Mouse (Mus musculus) spleen, postnatal 36 days (tissue): ENCODE results near the gene Sirt2.

Source experiments
- DNase-seq, 2 experiments: peaks; one replicate each; pipeline ENCODE4 v3.0.0; 2022; ENCODE audit warnings: low spot score in 2 of 2, mixed read lengths in 1 of 2

The Sirt2 gene

DNA sequence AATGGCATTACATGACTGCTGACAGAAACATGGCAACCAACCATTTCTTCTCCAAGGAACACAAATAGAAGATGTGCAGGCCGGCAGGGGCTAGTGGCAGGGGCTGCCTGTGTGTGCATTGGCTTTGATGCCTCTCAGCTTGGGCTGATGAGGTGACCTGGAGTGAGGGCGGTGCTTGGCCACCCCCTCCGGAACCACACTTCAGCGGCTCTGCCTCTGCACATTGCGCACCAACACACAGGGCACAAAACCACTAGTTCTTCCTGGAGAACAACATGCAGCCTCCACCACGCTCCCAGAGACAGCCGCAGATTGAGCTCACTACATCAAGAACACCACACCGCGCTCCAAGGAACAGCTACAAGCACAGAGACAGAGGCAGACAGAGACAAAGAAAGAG is 49.7 kb downstream of the Sirt2 start:
- peak; percentile 69 to 75 for DNase-seq

DNA sequence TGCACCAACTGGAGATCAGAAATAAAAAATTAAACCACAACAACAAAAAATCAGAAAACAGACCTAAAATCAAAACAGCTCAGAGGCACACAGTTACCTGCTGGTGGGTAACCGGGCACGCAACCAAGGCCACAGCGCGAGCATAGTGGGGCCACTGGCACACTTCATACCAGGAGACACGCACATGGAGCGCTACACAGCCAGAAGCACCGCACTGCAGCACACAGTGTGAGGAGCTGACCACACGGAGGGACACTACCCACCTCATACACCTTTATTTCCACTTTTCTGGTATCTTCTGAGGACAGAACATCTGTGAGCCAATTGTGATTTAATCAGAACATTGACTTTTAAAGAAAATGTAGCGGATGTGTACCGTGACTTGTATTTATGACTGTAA is 50.4 kb downstream of the Sirt2 start:
- no peak for DNase-seq

GRCm38 (mm10) chr7:28817524-28817923 is 51.0 kb downstream of the Sirt2 start:
- no peak for DNase-seq

DNA sequence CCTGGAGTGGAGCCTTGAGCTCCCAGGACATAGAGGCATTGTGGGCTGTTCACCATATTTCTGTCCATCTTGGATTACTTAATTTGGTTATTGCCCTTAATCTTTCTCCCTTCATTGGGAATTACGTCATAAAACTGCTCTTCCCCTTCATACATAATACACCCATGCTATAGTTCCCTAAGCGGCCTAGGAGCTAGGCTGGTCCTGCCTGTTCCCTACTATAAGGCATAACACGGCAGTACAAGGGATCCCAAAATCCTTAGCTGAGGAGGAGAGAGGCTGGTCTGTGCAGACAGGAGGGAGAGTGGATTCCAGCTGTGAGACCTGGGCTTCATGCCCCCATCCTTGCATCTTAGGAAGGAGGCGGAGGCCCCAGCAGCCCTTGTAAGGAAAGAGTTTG is 51.4 kb downstream of the Sirt2 start:
- DNase-seq: no peak

DNA sequence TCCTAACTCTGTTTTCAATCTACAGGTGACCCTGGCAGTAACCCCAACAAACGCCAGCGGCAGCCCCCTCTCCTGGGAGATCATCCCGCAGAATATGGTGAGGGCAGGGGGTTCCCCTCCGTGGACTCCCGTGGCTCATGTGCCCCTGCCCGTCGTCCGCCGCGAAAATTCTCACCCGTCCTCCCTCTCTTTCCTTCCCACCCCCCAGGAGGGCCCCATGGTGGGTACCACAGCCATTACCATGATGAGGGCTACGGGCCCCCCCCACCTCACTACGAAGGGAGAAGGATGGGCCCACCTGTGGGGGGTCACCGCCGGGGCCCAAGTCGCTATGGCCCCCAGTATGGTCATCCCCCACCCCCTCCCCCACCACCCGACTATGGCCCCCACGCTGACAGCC is 51.9 kb downstream of the Sirt2 start:
- no peak for DNase-seq

GRCm38 (mm10) chr7:28818861-28819452 is 52.4 kb downstream of the Sirt2 start:
- DNase-seq: no peak

- DNase-seq: no peak
Observed at GRCm38 (mm10) chr7:28819571-28819970, 53.0 kb downstream of the Sirt2 start.

- DNase-seq: no peak
Observed at GRCm38 (mm10) chr7:28820358-28821260, 54.1 kb downstream of the Sirt2 start.

GRCm38 (mm10) chr7:28821261-28821831 is 54.8 kb downstream of the Sirt2 start:
- DNase-seq: peak in 1 of 2 experiments; percentile 53

DNA sequence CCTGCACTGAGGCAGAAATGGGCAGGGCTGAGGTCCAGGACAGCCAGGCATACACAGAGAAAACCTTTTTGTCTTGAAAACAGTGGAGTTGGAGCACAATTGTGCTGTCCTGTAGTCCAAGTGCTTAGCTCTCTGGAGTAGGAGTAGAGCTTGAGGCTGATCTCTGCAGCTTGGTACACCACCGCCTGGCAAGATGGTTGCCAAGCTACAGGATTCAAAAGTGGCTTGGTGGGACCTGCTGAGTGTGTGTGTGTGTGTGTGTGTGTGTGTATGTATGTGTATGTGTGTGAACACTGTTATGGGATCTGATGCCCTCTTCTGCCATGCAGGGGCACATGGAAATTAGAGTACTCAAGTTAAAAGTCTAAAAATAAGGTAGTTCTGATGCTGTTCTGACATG is 56.0 kb downstream of the Sirt2 start:
- no peak for DNase-seq

DNA sequence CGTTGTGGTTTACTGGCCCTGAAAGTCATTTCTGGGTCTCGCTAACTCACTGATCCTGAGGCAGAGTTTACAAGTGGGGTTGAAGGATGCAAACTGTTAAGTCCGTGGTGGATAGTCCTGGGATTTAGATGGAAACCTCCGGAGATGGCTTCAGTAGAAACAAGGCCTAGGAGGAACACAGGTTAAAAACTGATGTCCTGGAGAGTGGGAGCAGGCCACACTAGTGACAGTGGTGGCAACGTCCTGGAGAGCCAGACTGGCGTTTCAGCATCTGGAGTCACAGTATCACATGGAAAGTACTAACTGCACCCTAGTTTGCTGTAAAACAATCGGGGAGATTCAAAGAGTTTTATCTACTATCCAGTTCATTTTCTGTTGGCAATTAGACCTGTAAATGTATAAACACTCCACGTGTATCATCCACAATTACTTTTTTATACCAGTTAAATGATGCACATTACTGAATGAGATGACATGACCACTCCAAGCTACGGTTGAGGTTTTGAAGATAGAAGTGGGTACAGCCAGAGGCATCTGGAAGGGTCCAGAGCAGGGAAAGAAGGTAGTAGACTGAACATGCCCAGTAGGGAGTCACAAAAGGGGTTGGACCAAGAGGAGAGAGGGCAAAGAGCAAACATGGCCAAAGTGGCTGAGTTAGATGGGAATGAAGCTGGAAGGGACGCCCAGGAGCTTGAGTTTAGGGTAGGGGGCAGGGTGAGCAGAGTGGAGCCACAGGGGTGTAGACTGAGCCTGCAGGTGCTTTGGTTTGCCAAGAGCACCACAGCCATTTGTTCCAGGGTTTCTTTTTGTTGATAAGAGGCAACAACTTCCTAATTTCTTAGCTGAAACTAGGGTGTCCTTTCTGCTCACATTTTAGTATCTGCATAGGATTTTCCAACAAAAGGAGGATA is 56.7 kb downstream of the Sirt2 start:
- DNase-seq: no peak

DNA sequence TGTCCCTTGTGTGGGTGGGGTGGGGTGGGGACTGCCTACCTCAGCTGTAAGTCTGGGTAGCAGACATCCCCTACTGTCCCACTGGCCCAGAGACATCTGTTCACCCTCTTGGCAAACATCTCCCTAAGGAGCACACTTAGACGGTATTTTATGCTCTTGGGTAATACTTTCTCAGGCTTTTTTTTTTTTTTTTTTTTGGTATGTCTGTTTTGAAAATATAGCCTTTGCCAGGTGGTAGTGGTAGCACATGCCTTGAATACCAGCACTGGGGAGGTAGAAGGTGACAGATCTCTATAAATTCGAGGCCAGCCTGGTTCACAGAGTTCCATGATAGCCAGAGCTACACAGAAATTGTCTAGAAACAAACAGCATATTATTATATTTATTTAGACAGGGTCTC is 57.4 kb downstream of the Sirt2 start:
- no peak for DNase-seq

- peak; percentile 87 to 90 for DNase-seq
Observed at GRCm38 (mm10) chr7:28824941-28825685, 58.6 kb downstream of the Sirt2 start, which contains the start of gene Ech1. Ech1 (plus strand) TSS chr7:28825217.

- no peak for DNase-seq
Observed at GRCm38 (mm10) chr7:28825686-28826401, 59.3 kb downstream of the Sirt2 start.

DNA sequence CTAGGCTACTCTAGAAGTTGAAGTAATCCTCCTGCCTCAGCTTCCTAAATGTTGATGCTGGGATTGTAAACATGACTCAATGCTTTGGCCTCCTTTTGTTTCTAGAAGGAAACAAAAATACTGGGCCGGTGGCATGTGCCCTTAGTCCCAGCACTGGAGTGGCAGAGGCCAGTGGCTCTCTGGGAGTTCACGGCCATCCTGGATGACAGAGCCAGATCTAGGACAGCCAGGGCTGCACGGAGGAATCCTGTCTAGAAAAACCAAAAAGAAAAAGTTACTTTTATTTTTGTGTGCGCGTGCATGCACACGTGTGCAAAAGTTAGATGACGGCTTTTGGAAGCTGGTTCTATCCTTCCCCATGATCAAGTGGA is 59.9 kb downstream of the Sirt2 start:
- no peak for DNase-seq

GRCm38 (mm10) chr7:28827338-28827737 is 60.8 kb downstream of the Sirt2 start:
- DNase-seq: no peak

- no peak for DNase-seq
Observed at GRCm38 (mm10) chr7:28829821-28830220, 63.3 kb downstream of the Sirt2 start.

- no peak for DNase-seq
Observed at GRCm38 (mm10) chr7:28830981-28831380, 64.4 kb downstream of the Sirt2 start.

GRCm38 (mm10) chr7:28831411-28832125 is 65.0 kb downstream of the Sirt2 start:
- DNase-seq: no peak

- DNase-seq: peak in 1 of 2 experiments; percentile 39
Observed at GRCm38 (mm10) chr7:28832137-28832536, 65.6 kb downstream of the Sirt2 start.
